In the genomic region with DNA sequence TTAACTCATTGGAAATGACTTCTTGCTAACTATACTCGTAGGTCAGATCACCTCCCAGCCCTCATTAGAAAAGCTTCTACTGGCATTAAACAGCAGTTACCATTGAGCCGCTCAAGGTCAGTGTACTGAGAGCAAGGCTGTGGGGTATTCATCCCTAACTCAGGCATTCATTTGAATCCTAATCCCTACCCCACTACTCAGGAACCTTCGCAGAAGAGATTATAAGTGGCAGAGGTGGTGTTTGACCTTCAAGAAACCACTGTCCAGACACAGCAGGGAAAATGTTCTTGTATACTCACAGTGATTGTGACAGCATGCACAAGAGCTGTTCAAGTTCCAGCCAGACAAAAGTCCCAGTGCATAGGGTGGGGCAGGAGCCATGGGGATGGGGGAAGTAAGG, we compare ENCODE assay signal across 16 mouse cellular contexts.
"Had no signal": no experiment of that assay in that cellular context is flagged by ENCODE, and none has a peak within 500 bp of the region (broad histone marks: within the 10 kb centered on the region; RNA-seq: fewer than 3 reads in every experiment).

No protein-coding gene starts in this region.

- DNase-seq: lung, adult 18-20 months; lung, embryonic 14.5 days; lung, postnatal 10 days; right cerebral cortex, postnatal 14 days; thymus, adult 2 months; thymus, postnatal 25 days; thymus, postnatal 4 days had no signal

- ATAC-seq: midbrain, embryonic 13.5 days; midbrain, embryonic 15.5 days had no signal

- H3K4me3 ChIP-seq: megakaryocyte, embryonic 14.5 days; midbrain, embryonic 13.5 days; midbrain, embryonic 15.5 days; myocyte; neural tube, embryonic 13.5 days; stomach, embryonic 15.5 days had no signal

- H3K36me3 ChIP-seq: midbrain, embryonic 13.5 days; midbrain, embryonic 15.5 days; neural tube, embryonic 13.5 days; stomach, embryonic 15.5 days had no signal

- H3K27me3 ChIP-seq: megakaryocyte, embryonic 14.5 days; midbrain, embryonic 13.5 days; midbrain, embryonic 15.5 days; neural tube, embryonic 13.5 days; stomach, embryonic 15.5 days had no signal

- H3K4me2 ChIP-seq: lung, embryonic 14.5 days; midbrain, embryonic 11.5 days; midbrain, embryonic 13.5 days; midbrain, embryonic 15.5 days; neural tube, embryonic 13.5 days; stomach, embryonic 15.5 days had no signal

- H3K27ac ChIP-seq: macrophage; midbrain, embryonic 13.5 days; midbrain, embryonic 15.5 days; neural tube, embryonic 13.5 days; stomach, embryonic 15.5 days; stomach, postnatal 0 days had no signal

- H3K9ac ChIP-seq: lung, embryonic 14.5 days; midbrain, embryonic 13.5 days; midbrain, embryonic 15.5 days; neural tube, embryonic 13.5 days; stomach, embryonic 15.5 days had no signal

- H3K4me1 ChIP-seq: midbrain, embryonic 13.5 days; midbrain, embryonic 15.5 days; neural tube, embryonic 13.5 days; stomach, embryonic 15.5 days had no signal

- H3K9me3 ChIP-seq: megakaryocyte, embryonic 14.5 days; midbrain, embryonic 13.5 days; midbrain, embryonic 15.5 days; neural tube, embryonic 13.5 days; stomach, embryonic 15.5 days had no signal
